Mouse (Mus musculus) kidney, embryonic 14.5 days (tissue): Measurements from ENCODE around the gene Khsrp. TPM values are rescaled to one million over a fixed set of nuclear protein-coding genes. Genes with fewer than 3 reads are reported as not detected.

Source experiments
- ATAC-seq: fragments of 200-750 bp; cut with Nextera tagmentation; 2 replicates; pipeline ENCODE4 v1.8.0; 2017; ENCODE audit warnings: moderate number of reproducible peaks, mild to moderate bottlenecking, moderate TSS enrichment, moderate library complexity; ENCODE audit not compliant: low FRiP score, low TSS enrichment
- H3K27ac ChIP-seq: fragments of 300-500 bp; sonication (generic); 2 replicates; pipeline ENCODE4 v1.5.1; 2014; ENCODE audit warnings: low read depth, mild to moderate bottlenecking, low read length, moderate library complexity, mixed read lengths
- H3K27me3 ChIP-seq: fragments of 300-500 bp; sonication (generic); 2 replicates; pipeline ENCODE4 v1.6.1; 2014; ENCODE audit warnings: mild to moderate bottlenecking, low read length; ENCODE audit not compliant: control insufficient read depth, insufficient read depth
- H3K36me3 ChIP-seq: fragments of 300-500 bp; sonication (generic); 2 replicates; pipeline ENCODE4 v1.6.1; 2014; ENCODE audit warnings: low read length, mixed read lengths; ENCODE audit not compliant: control insufficient read depth, insufficient read depth
- H3K4me1 ChIP-seq: fragments of 300-500 bp; sonication (generic); 2 replicates; pipeline ENCODE4 v1.6.1; 2014; ENCODE audit warnings: low read length, mixed read lengths; ENCODE audit not compliant: control insufficient read depth, insufficient read depth
- H3K4me2 ChIP-seq: fragments of 300-500 bp; sonication (generic); replicated peaks from 2 replicates; pipeline ENCODE4 v1.6.1; 2014; ENCODE audit warnings: low read depth, mild to moderate bottlenecking, low read length
- H3K4me3 ChIP-seq: fragments of 300-500 bp; sonication (generic); 2 replicates; pipeline ENCODE4 v1.5.1; 2014; ENCODE audit warnings: mild to moderate bottlenecking, low read length
- H3K9ac ChIP-seq: fragments of 300-500 bp; sonication (generic); 2 replicates; pipeline ENCODE4 v1.6.1; 2014; ENCODE audit warnings: low read depth, mild to moderate bottlenecking, low read length, moderate library complexity
- H3K9me3 ChIP-seq: fragments of 300-500 bp; sonication (generic); 2 replicates; pipeline ENCODE4 v1.6.1; 2016; ENCODE audit warnings: low read length; ENCODE audit not compliant: control insufficient read depth
- WGBS: fragments of 180-500 bp; shearing (Covaris S2); extraction: QIAGEN DNeasy Blood & Tissue Kit; methylation state at CpG from one replicate; pipeline ENCODE4 v1.1.7; 2014; 5-methylcytosine and 5-hydroxymethylcytosine counted together
- polyA plus RNA-seq: library from polyadenylated mRNA; unstranded; fragments of >200 nt; fragmentation: Nextera tagmentation; extraction: Ambion mirVana; gene quantifications from 2 replicates; pipeline ENCODE4 v1.2.1, GENCODE M21; 2014

Khsrp gene
- polyA plus RNA-seq, 1 experiment from 2014 or later, result 65.9 TPM

DNA sequence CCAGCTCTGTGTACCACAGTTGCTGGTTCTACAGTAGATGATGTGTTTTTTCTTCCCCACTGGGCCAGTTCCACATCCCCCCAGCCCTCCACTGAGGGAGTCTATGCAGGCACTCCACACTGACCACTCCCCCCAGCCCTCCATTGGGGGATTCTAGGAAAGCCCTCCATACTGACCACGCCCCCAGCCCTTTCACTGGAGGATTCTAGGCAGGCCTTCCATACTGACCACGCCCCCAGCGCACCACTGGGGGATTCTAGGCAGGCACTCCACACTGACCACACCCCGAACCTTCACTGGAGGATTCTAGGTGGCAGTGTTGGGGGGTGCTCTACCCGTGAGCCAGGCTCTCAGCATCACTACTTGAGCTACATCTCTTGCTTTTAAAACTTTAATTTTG lies 16.1 kb upstream of the Khsrp start:
- Histone ChIP-seq H3K9ac (no peak overlapping the region), H3K9me3 (no peaks in the 10 kb centered on the region), H3K4me2 (no peak overlapping the region), H3K27ac (no peak overlapping the region), H3K27me3 (no peaks in the 10 kb centered on the region), H3K4me1 (no peaks in the 10 kb centered on the region), H3K4me3 (no peak overlapping the region), H3K36me3 (peaks cover 6% of the 10 kb centered on the region; the same call in 1 of the 2 replicates)
- ATAC-seq, result peak; percentile 28
- 38% methylated on average over 5 of the region's 5 CpGs for WGBS

DNA sequence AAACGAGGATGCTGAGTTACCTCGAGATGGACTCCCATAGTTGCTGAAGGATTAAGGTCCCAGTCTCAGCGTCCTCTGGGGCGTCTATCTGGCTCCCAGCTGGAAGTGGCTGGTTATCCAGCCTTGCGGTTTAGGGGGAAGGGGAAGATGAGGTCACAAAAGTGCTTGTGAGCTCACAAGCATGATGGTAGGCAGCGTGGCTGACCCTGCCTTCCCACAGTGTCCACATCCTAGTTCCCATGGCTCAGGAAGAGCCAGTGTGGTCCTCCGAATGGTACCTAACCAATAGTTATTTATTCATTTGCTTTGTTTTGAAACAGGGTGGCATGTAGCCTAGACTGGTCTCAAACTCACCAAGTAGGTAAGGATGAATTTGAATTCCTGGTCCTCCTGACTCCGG lies 10.2 kb upstream of the Khsrp start, which contains the start of gene Slc25a41:
Slc25a41 (minus strand) TSS at position 101 of the 400 bp plus-strand sequence.
- no peak within 1 kb of the TSS for H3K27ac ChIP-seq
- H3K9me3 ChIP-seq, result no peaks in the 10 kb centered on the region
- no peak within 1 kb of the TSS for H3K9ac ChIP-seq
- no peak within 1 kb of the TSS for H3K4me2 ChIP-seq
- H3K27me3 ChIP-seq, result no peaks in the 10 kb centered on the region
- H3K36me3 ChIP-seq, result no peaks in the 10 kb centered on the region; the same call in 1 of the 2 replicates
- H3K4me1 ChIP-seq, result no peaks in the 10 kb centered on the region
- 81% methylated on average over 8 of the region's 8 CpGs for WGBS
- no peak within 1 kb of the TSS for H3K4me3 ChIP-seq
- ATAC-seq, result no peak

DNA sequence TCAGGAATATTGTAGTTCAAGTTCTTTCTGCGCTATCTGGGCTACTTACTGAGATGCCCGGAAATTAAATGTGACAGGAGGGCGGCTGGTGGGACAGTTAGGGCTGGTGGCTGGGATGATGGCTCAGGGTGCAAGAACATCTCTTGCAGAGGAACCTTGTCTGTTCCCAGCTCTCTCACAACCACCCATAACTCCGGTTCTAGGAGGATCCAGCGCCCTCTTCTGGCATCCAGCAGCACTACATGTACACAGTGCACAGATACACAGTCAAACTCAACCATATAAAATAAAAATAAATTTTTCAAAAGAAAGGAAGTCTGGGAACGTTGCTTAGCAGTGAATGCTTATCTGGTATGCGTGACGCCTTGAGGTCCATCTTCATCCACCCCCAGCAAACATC lies 7.7 kb upstream of the Khsrp start:
- Histone ChIP-seq H3K4me3 (no peak overlapping the region), H3K9ac (no peak overlapping the region), H3K36me3 (no peaks in the 10 kb centered on the region), H3K4me2 (no peak overlapping the region), H3K27me3 (no peaks in the 10 kb centered on the region), H3K4me1 (no peaks in the 10 kb centered on the region), H3K27ac (no peak overlapping the region), H3K9me3 (no peaks in the 10 kb centered on the region)
- ATAC-seq, result no peak
- 46% methylated on average over 8 of the region's 8 CpGs for whole genome bisulfite sequencing

DNA sequence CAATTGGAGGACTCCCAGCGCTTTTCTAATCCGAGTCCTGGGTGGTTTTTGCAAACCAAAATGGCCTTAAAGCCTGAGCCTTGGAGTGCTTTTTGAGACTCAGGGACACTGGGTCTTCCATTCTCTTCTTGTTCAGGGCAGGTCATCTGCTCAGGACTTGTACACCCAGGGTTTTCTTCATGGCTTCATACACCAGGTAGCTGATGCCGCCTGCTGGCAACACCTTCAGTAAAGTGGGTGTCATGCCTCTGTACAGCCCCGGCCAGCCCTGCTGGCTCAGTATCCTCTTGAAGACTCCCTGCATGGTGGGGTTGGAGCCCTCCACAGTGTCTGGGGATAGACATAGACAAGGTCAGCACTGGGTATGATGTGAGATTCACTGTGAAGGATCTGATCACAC lies 1.5 kb upstream of the Khsrp start:
- Histone ChIP-seq H3K9ac (no peak overlapping the region), H3K4me1 (peaks cover 15% of the 10 kb centered on the region), H3K4me3 (no peak overlapping the region; the same call in 1 of the 2 replicates), H3K9me3 (no peaks in the 10 kb centered on the region), H3K27ac (no peak overlapping the region; the same call in 1 of the 2 replicates), H3K4me2 (peak overlapping the region; percentile 50; the same call in 1 of the 2 replicates), H3K36me3 (peaks cover 13% of the 10 kb centered on the region), H3K27me3 (no peaks in the 10 kb centered on the region)
- 81% methylated on average over 4 of the region's 4 CpGs for WGBS
- ATAC-seq, result no peak

DNA sequence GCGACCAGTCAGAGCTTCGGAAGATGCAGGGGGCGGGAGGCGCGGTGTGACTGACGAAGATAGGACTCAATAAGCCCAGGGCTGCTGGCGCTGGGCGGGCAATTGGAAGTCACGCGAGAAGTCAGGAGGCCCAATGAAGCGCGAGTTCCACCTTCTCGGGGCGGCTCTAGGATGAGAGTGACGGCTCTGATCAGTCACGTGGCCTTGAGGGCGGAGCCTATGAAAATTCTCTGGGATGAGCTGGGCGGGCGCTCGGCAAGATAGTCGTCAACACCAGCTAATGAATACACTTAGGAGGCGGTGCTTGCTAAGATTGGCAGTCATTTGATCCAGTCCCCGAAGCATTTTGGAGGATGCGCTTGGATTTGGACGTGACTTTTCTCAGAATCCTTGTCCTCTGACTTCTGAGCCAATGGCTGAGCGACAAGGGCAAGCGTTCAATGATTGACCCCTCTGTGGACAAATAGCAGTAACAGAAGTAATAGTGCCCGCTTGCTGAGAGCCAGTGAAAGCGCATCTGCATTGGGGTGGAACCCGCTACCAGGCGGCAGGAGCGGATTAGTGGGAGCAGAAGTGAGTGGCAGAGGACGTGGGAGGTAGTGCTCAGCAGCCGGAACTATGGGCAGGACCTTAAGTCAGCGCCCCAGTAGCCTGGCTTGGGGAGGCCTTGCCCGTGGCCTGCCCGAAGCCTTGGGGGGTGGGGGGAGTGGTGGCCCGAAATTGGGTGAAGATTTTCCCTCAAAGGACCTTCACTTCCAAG lies 519 bp upstream of the Khsrp start:
- under 1% methylated on average over 38 of the region's 38 CpGs for WGBS
- Histone ChIP-seq H3K9ac (peak overlapping the region; percentile 100), H3K4me1 (peaks cover 15% of the 10 kb centered on the region), H3K27ac (peak overlapping the region; percentile 82), H3K36me3 (peaks cover 23% of the 10 kb centered on the region), H3K9me3 (no peaks in the 10 kb centered on the region), H3K27me3 (no peaks in the 10 kb centered on the region), H3K4me3 (peak overlapping the region; percentile 71), H3K4me2 (peak overlapping the region; percentile 50)
- peak; percentile 96 for ATAC-seq

DNA sequence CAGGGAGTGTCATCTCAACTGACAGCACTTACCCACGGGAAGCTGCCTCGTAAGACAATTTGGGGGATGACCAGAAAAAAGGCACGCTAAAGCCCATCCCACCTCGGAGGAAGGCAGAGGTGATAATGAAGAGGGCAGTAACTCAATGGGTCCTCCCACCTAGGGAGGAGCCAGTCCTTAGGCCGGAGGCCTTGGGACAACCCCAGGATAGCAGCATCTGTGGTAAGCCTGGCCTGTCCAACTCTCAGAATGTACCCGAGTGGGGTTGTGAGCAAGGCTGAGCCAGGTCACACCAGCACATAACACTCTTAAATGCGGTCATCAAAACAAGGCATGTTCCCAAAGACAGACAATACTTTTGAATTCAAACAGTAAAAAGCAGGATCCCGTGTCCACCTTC lies 1.6 kb downstream of the Khsrp start:
- Histone ChIP-seq H3K27ac (no peak overlapping the region), H3K4me1 (peaks cover 15% of the 10 kb centered on the region), H3K9me3 (no peaks in the 10 kb centered on the region), H3K9ac (peak overlapping the region; percentile 100), H3K4me3 (peak overlapping the region; percentile 71), H3K27me3 (no peaks in the 10 kb centered on the region), H3K36me3 (peaks cover 45% of the 10 kb centered on the region), H3K4me2 (peak overlapping the region; percentile 71)
- 24% methylated on average over 8 of the region's 8 CpGs for WGBS
- no peak for ATAC-seq

DNA sequence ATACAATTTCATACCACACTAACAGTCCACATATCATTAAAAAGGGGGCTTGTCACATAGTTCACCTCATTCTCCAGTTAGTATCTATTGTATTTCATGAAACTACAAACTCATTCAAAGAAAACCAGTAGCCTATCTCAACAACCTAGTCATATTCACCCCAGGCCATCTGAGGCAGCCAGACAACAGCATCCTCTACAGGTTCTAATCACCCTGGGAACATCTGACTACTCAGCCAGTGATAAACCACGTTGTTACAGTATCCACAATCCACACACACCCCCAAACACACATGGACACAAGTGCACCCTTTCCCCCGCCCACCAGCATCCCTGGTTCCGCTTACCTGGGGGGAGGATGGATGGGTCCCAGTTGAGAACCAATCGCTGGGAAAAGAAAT lies 3.9 kb downstream of the Khsrp start:
- 83% methylated on average over 4 of the region's 4 CpGs for WGBS
- Histone ChIP-seq H3K4me1 (peaks cover 14% of the 10 kb centered on the region), H3K4me2 (no peak overlapping the region), H3K27ac (no peak overlapping the region), H3K36me3 (peaks cover 67% of the 10 kb centered on the region), H3K9ac (no peak overlapping the region), H3K9me3 (no peaks in the 10 kb centered on the region), H3K4me3 (no peak overlapping the region), H3K27me3 (no peaks in the 10 kb centered on the region)
- no peak for ATAC-seq

DNA sequence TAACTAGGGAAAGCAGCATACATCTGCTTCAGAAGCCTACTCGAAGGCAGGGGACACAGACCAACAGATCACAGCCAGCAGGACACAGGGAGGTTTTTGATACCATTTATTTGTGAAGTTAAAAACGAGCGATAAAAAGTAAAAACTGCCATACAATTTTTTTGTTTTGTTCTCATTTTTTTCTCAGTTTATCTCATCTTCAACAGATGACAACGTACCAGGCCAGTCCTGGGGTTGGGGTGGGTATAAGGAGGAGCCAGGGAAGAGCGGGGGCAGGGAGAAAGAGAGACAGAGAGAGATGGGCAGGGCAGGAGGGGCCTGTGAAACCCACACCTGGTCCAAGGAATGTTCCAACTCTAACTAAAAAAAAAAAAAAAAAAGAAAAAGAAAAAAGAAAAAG lies 10.4 kb downstream of the Khsrp start:
- Histone ChIP-seq H3K9me3 (no peaks in the 10 kb centered on the region), H3K4me2 (no peak overlapping the region), H3K36me3 (peaks cover 61% of the 10 kb centered on the region), H3K27me3 (no peaks in the 10 kb centered on the region), H3K4me3 (no peak overlapping the region), H3K4me1 (no peaks in the 10 kb centered on the region), H3K9ac (no peak overlapping the region), H3K27ac (no peak overlapping the region)
- no peak for ATAC-seq
- 90% methylated on average over 5 of the region's 5 CpGs for WGBS

DNA sequence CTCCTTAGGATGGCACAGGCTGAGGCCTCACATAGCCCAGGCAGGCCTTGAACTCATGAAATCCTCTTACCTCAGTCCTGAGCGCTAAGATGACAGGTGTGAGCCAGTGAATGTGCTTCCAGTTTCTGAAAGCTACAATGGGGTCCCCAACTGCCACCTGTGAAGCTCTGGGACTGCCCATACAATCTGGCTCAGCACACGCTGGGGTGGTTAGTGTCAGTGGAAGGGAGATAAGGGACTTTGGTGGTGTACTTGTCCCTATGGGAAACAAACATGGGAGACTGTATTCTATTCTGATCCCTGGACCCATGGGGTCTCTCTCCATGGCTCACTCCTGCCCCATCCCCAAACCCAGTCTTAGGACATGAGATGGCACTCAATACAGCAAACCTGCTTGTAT lies 11.6 kb downstream of the Khsrp start:
- no peaks in the 10 kb centered on the region for H3K4me1 ChIP-seq
- H3K27ac ChIP-seq, result no peak overlapping the region
- no peak for ATAC-seq
- no peak overlapping the region for H3K4me2 ChIP-seq
- H3K9me3 ChIP-seq, result no peaks in the 10 kb centered on the region
- 88% methylated on average over 2 of the region's 2 CpGs for WGBS
- H3K36me3 ChIP-seq, result peaks cover 48% of the 10 kb centered on the region
- H3K4me3 ChIP-seq, result no peak overlapping the region
- no peaks in the 10 kb centered on the region for H3K27me3 ChIP-seq
- H3K9ac ChIP-seq, result no peak overlapping the region
